Mouse (Mus musculus): ENCODE results near the gene Atp2b1. TPM values are rescaled to one million over a fixed set of nuclear protein-coding genes. Genes with fewer than 3 reads are reported as not detected.

Atp2b1 gene
- total and polyA plus RNA-seq, 3 experiments: 25.0 to 41.7 (median 31.7) TPM

GRCm38 (mm10) chr10:98972359-98972758, 58.2 kb downstream of the Atp2b1 start:
- in situ Hi-C loops (cut with MboI; ENCODE audit: low pct_ligation_motif_present, low pct_unique_long_range_greater_than_20kb, low sequenced_read_pairs): no loop called here
- H3K27me3 ChIP-seq (replicated peaks): no peaks in the 10 kb centered on the region
- dilution Hi-C loops (cut with MboI; ENCODE audit: extremely low pct_ligation_motif_present, extremely low pct_unique_long_range_greater_than_20kb, low sequenced_read_pairs): no loop called here
- H3K79me2 ChIP-seq (replicated peaks; ENCODE audit: control insufficient read depth, extremely low read depth, insufficient read depth, poor library complexity, severe bottlenecking): peaks cover 19% of the 10 kb centered on the region
- DNase-seq (ENCODE audit: extremely low read depth): no peak
- H3K36me3 ChIP-seq (replicated peaks in 1 of 2; ENCODE audit: control insufficient read depth in 1 of 2, insufficient read depth in 1 of 2, low read length in 1 of 2): peaks cover 3 to 37% of the 10 kb centered on the region in 2 experiments
- H3K4me1 ChIP-seq (ENCODE audit: control insufficient read depth in 1 of 2, insufficient read depth in 2 of 2): peaks cover 24 to 87% of the 10 kb centered on the region in 2 experiments
- H3K9me3 ChIP-seq (replicated peaks; ENCODE audit: low read length): no peaks in the 10 kb centered on the region
- TF ChIP-seq MAX (IDR thresholded peaks at IDR 0.05; ENCODE audit: low read length) (peak; percentile 70), UBTF (IDR thresholded peaks at IDR 0.05; ENCODE audit: low read depth, low read length) (no peak), ZC3H11A (IDR thresholded peaks at IDR 0.05; ENCODE audit: low read depth, low read length) (no peak), EP300 (IDR thresholded peaks at IDR 0.05; ENCODE audit: low read length) (0 out of 2 replicates have a peak, but pooled peaks have one; percentile 29)
- H3K4me3 ChIP-seq (replicated peaks in 1 of 3; ENCODE audit: low read depth in 2 of 3, low read length in 2 of 3, poor library complexity in 1 of 3): no peak overlapping the region
- no peak overlapping the region for H3K9ac ChIP-seq (ENCODE audit: insufficient read depth, low read depth)
- H3K4me2 ChIP-seq (ENCODE audit: insufficient read depth, low read depth, poor library complexity, severe bottlenecking): no peak overlapping the region
- no peak overlapping the region for H3K27ac ChIP-seq (ENCODE audit: insufficient read depth, low read depth)

GRCm38 (mm10) chr10:98972912-98973605, 58.9 kb downstream of the Atp2b1 start:
- TF ChIP-seq MAZ (IDR thresholded peaks at IDR 0.05; ENCODE audit: low read depth, low read length) (no peak), GABPA (IDR thresholded peaks at IDR 0.05; ENCODE audit: insufficient replicate concordance, low read depth, low read length) (no peak), NRF1 (IDR thresholded peaks at IDR 0.05; ENCODE audit: low read depth, low read length) (no peak), ZNF384 (IDR thresholded peaks at IDR 0.05; ENCODE audit: low read depth, low read length) (peak; percentile 35; the same call in 1 of the 2 replicates), PAX5 (IDR thresholded peaks at IDR 0.05; ENCODE audit: low read length) (no peak), CTCF (conservative IDR thresholded peaks at IDR 0.05 in 1 of 2, IDR thresholded peaks at IDR 0.05 in 1 of 2; ENCODE audit: low read depth in 2 of 2, low read length in 2 of 2) (no peak)
- dilution Hi-C loops (cut with MboI; ENCODE audit: extremely low pct_ligation_motif_present, extremely low pct_unique_long_range_greater_than_20kb, low sequenced_read_pairs): no loop called here
- peaks cover 3 to 33% of the 10 kb centered on the region in 2 experiments for H3K36me3 ChIP-seq (replicated peaks in 1 of 2; ENCODE audit: control insufficient read depth in 1 of 2, insufficient read depth in 1 of 2, low read length in 1 of 2)

GRCm38 (mm10) chr10:98974645-98975044, 60.4 kb downstream of the Atp2b1 start:
- Histone ChIP-seq H3K9me3 (replicated peaks; ENCODE audit: low read length) (no peaks in the 10 kb centered on the region), H3K4me3 (replicated peaks in 1 of 3; ENCODE audit: low read depth in 2 of 3, low read length in 2 of 3, poor library complexity in 1 of 3) (no peak overlapping the region), H3K4me2 (ENCODE audit: insufficient read depth, low read depth, poor library complexity, severe bottlenecking) (no peak overlapping the region), H3K4me1 (ENCODE audit: control insufficient read depth in 1 of 2, insufficient read depth in 2 of 2) (peaks cover 22 to 87% of the 10 kb centered on the region in 2 experiments), H3K9ac (ENCODE audit: insufficient read depth, low read depth) (no peak overlapping the region), H3K27me3 (replicated peaks) (no peaks in the 10 kb centered on the region), H3K27ac (ENCODE audit: insufficient read depth, low read depth) (no peak overlapping the region), H3K36me3 (replicated peaks in 1 of 2; ENCODE audit: control insufficient read depth in 1 of 2, insufficient read depth in 1 of 2, low read length in 1 of 2) (peaks cover 0 to 21% of the 10 kb centered on the region in 2 experiments), H3K79me2 (replicated peaks; ENCODE audit: control insufficient read depth, extremely low read depth, insufficient read depth, poor library complexity, severe bottlenecking) (peaks cover 32% of the 10 kb centered on the region)
- TF ChIP-seq E2F4 (IDR thresholded peaks at IDR 0.05; ENCODE audit: insufficient replicate concordance, low read depth, low read length): no peak
- no peak for TF ChIP-seq SMC3 (IDR thresholded peaks at IDR 0.05; ENCODE audit: low read depth, low read length)
- TF ChIP-seq ZC3H11A (IDR thresholded peaks at IDR 0.05; ENCODE audit: low read depth, low read length): no peak
- no peak for TF ChIP-seq MXI1 (IDR thresholded peaks at IDR 0.05; ENCODE audit: low read depth, low read length)
- no peak for TF ChIP-seq POLR2A (IDR thresholded peaks at IDR 0.05; ENCODE audit: low read depth, low read length)
- TF ChIP-seq ZKSCAN1 (IDR thresholded peaks at IDR 0.05; ENCODE audit: borderline replicate concordance, low read depth, low read length): no peak
- TF ChIP-seq ZMIZ1 (IDR thresholded peaks at IDR 0.05; ENCODE audit: low read depth, low read length): no peak
- TF ChIP-seq ELF1 (IDR thresholded peaks at IDR 0.05; ENCODE audit: low read depth, low read length): no peak
- no peak for TF ChIP-seq EP300 (IDR thresholded peaks at IDR 0.05; ENCODE audit: low read length)
- in situ Hi-C loops (cut with MboI; ENCODE audit: low pct_ligation_motif_present, low pct_unique_long_range_greater_than_20kb, low sequenced_read_pairs) (no loop called here), dilution Hi-C loops (cut with MboI; ENCODE audit: extremely low pct_ligation_motif_present, extremely low pct_unique_long_range_greater_than_20kb, low sequenced_read_pairs) (no loop called here)
- DNase-seq (ENCODE audit: extremely low read depth): no peak

More at GRCm38 (mm10) chr10:98972912-98973605, 58.9 kb downstream of the Atp2b1 start:
- Histone ChIP-seq H3K4me1 (ENCODE audit: control insufficient read depth in 1 of 2, insufficient read depth in 2 of 2) (peaks cover 24 to 87% of the 10 kb centered on the region in 2 experiments), H3K4me2 (ENCODE audit: insufficient read depth, low read depth, poor library complexity, severe bottlenecking) (no peak overlapping the region), H3K9me3 (replicated peaks; ENCODE audit: low read length) (no peaks in the 10 kb centered on the region), H3K79me2 (replicated peaks; ENCODE audit: control insufficient read depth, extremely low read depth, insufficient read depth, poor library complexity, severe bottlenecking) (peaks cover 26% of the 10 kb centered on the region), H3K9ac (ENCODE audit: insufficient read depth, low read depth) (no peak overlapping the region), H3K27me3 (replicated peaks) (no peaks in the 10 kb centered on the region), H3K27ac (ENCODE audit: insufficient read depth, low read depth) (no peak overlapping the region), H3K4me3 (replicated peaks in 1 of 3; ENCODE audit: low read depth in 2 of 3, low read length in 2 of 3, poor library complexity in 1 of 3) (no peak overlapping the region)
- DNase-seq (ENCODE audit: extremely low read depth): peak; percentile 31
- in situ Hi-C loops (cut with MboI; ENCODE audit: low pct_ligation_motif_present, low pct_unique_long_range_greater_than_20kb, low sequenced_read_pairs): no loop called here

Measured in CH12.LX (cell line).